Mouse (Mus musculus) hindbrain, embryonic 10.5 days (tissue): ENCODE data around the gene Spag17. TPM values are rescaled to one million over a fixed set of nuclear protein-coding genes. Genes with fewer than 3 reads are reported as not detected.

ENCODE experiments used
- DNase-seq: peaks from one replicate; pipeline ENCODE4 v3.0.0-alpha.2; 2017; ENCODE audit warnings: low spot score
- H3K27ac ChIP-seq: fragments of 300-500 bp; sonication (generic); 2 replicates; pipeline ENCODE4 v1.5.1; 2016; ENCODE audit warnings: mild to moderate bottlenecking, moderate library complexity
- H3K27me3 ChIP-seq: fragments of 300-500 bp; sonication (generic); 2 replicates; pipeline ENCODE4 v1.6.1; 2016; ENCODE audit warnings: mild to moderate bottlenecking; ENCODE audit not compliant: poor library complexity, insufficient read depth, severe bottlenecking
- H3K36me3 ChIP-seq: fragments of 300-500 bp; sonication (generic); 2 replicates; pipeline ENCODE4 v1.6.1; 2016; ENCODE audit warnings: mild to moderate bottlenecking, moderate library complexity
- H3K4me1 ChIP-seq: fragments of 300-500 bp; sonication (generic); replicated peaks from 2 replicates; pipeline ENCODE4 v1.6.1; 2016; ENCODE audit warnings: mild to moderate bottlenecking
- H3K4me3 ChIP-seq: fragments of 300-500 bp; sonication (generic); 2 replicates; pipeline ENCODE4 v1.5.1; 2016; ENCODE audit warnings: mild to moderate bottlenecking, moderate library complexity
- H3K9me3 ChIP-seq: fragments of 300-500 bp; sonication (generic); 2 replicates; pipeline ENCODE4 v1.6.1; 2016; ENCODE audit warnings: mild to moderate bottlenecking, moderate library complexity
- WGBS: fragments of 180-500 bp; shearing (Covaris S2); methylation state at CpG from one replicate; pipeline ENCODE4 v1.1.7; 2016; 5-methylcytosine and 5-hydroxymethylcytosine counted together
- polyA plus RNA-seq: library from polyadenylated mRNA; unstranded; fragments of >200 nt; fragmentation: Nextera tagmentation; extraction: Ambion mirVana; gene quantifications from 2 replicates; pipeline ENCODE4 v1.2.1, GENCODE M21; 2016

Spag17 gene
- polyA plus RNA-seq, 1 experiment from 2014 or later = 0.51 TPM

- H3K4me1 ChIP-seq = no peaks in the 10 kb centered on the region
- no peak overlapping the region for H3K4me3 ChIP-seq
- no peaks in the 10 kb centered on the region for H3K9me3 ChIP-seq
- no peaks in the 10 kb centered on the region for H3K27me3 ChIP-seq
- no peaks in the 10 kb centered on the region for H3K36me3 ChIP-seq
- 49% methylated on average over 1 of the region's 1 CpGs for WGBS
- peak overlapping the region; percentile 45; the same call in 1 of the 2 replicates for H3K27ac ChIP-seq
- DNase-seq = no peak
Measured at GRCm38 (mm10) chr3:100004676-100005075, 119.5 kb downstream of the Spag17 start.

GRCm38 (mm10) chr3:100009807-100010206, 124.6 kb downstream of the Spag17 start:
- Histone ChIP-seq H3K27ac (no peak overlapping the region), H3K27me3 (no peaks in the 10 kb centered on the region), H3K36me3 (no peaks in the 10 kb centered on the region), H3K4me3 (no peak overlapping the region), H3K4me1 (no peaks in the 10 kb centered on the region), H3K9me3 (no peaks in the 10 kb centered on the region)
- no peak for DNase-seq

GRCm38 (mm10) chr3:100014110-100014509, 128.9 kb downstream of the Spag17 start:
- WGBS = 83% methylated on average over 1 of the region's 1 CpGs
- no peak for DNase-seq
- no peaks in the 10 kb centered on the region for H3K27me3 ChIP-seq

GRCm38 (mm10) chr3:100031291-100031690, 146.1 kb downstream of the Spag17 start:
- no peaks in the 10 kb centered on the region for H3K4me1 ChIP-seq
- H3K27ac ChIP-seq = no peak overlapping the region
- no peak overlapping the region for H3K4me3 ChIP-seq
- H3K27me3 ChIP-seq = no peaks in the 10 kb centered on the region
- no peaks in the 10 kb centered on the region for H3K9me3 ChIP-seq
- WGBS = 47% methylated on average over 4 of the region's 4 CpGs
- no peaks in the 10 kb centered on the region for H3K36me3 ChIP-seq
- peak; percentile 21 for DNase-seq

More at GRCm38 (mm10) chr3:100014110-100014509, 128.9 kb downstream of the Spag17 start:
- H3K4me1 ChIP-seq = no peaks in the 10 kb centered on the region
- no peak overlapping the region for H3K27ac ChIP-seq
- H3K36me3 ChIP-seq = no peaks in the 10 kb centered on the region
- H3K4me3 ChIP-seq = no peak overlapping the region
- no peaks in the 10 kb centered on the region for H3K9me3 ChIP-seq

DNA sequence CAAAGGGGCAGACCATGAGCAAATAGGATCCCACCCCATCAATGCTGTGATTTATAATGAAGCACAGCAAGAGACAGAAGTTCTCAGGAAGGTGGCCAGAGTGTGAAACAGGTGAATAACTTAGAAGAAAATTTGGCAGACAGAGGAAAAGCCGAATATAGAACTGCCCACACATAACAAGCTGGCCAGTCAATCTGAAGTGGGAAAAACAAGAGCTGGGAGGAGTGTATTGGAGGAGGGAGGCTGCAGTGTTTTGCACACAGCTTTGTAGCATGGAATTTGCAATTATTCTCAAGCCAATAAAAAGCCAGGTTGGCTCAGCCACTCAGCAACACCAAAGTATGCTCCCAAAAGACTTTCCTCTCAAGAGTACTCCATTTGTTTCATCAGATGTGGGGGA, 147.8 kb downstream of the Spag17 start:
- H3K36me3 ChIP-seq = no peaks in the 10 kb centered on the region
- no peaks in the 10 kb centered on the region for H3K9me3 ChIP-seq
- WGBS = 83% methylated on average over 1 of the region's 1 CpGs
- no peak overlapping the region for H3K4me3 ChIP-seq
- H3K4me1 ChIP-seq = no peaks in the 10 kb centered on the region
- H3K27ac ChIP-seq = no peak overlapping the region
- DNase-seq = no peak
- no peaks in the 10 kb centered on the region for H3K27me3 ChIP-seq

DNA sequence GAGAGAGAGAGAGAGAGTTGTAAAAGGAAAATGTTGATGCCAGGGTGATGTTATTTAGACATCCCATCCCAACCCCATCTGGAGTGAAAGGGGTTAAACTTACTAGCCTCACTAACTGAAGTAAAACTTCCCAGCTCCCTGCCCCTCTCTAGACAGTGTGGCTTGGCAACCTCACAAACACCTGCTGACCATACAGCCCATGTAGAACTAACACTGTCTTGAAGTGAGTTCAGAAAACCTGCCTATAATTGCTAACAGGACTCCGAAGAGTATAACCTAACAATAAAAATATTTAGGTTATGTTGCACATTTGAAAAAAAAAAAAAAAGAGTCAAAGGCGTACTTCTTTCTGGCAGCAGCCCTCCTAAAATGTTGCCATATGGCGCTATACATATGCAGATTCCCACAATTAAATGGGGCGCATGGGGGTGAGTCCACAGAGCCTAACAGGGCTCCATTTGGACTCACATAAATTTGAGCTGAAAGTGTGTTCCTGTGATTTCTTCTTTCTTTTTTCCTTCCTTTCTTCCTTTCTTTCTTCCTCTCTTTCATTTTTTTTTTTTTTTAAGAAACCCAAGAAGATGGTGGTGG, 149.3 kb downstream of the Spag17 start:
- H3K4me1 ChIP-seq = no peaks in the 10 kb centered on the region
- DNase-seq = no peak
- H3K9me3 ChIP-seq = no peaks in the 10 kb centered on the region
- 0 out of 2 replicates have a peak overlapping the region, but pooled peaks have one; percentile 40 for H3K27ac ChIP-seq
- no peak overlapping the region for H3K4me3 ChIP-seq
- 63% methylated on average over 4 of the region's 4 CpGs for WGBS
- H3K27me3 ChIP-seq = no peaks in the 10 kb centered on the region
- no peaks in the 10 kb centered on the region for H3K36me3 ChIP-seq

DNA sequence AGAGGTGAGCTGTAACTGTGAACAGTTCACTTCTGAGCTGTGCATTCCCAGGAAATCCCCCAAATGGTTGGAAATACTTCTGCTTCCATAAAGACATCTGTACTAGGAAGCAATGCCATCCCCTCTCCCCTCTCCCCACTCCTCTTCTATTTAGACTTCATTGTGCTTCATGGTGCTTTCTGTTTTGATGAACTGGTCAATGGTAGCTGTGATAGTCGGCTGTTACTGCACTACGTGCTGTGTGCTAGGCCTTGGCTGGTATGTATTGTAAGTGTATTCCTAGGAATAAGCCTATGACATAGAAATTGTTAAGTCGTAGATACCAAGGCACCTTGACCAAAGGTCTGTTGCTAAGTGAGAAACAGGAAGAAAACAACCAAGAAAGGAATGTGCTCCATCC, 149.9 kb downstream of the Spag17 start:
- Histone ChIP-seq H3K4me3 (no peak overlapping the region), H3K4me1 (no peaks in the 10 kb centered on the region), H3K27ac (peak overlapping the region; percentile 40; the same call in 1 of the 2 replicates), H3K27me3 (no peaks in the 10 kb centered on the region), H3K36me3 (no peaks in the 10 kb centered on the region), H3K9me3 (no peaks in the 10 kb centered on the region)
- no peak for DNase-seq
- 80% methylated on average over 3 of the region's 3 CpGs for WGBS

GRCm38 (mm10) chr3:100036846-100037245, 151.6 kb downstream of the Spag17 start:
- Histone ChIP-seq H3K36me3 (no peaks in the 10 kb centered on the region), H3K27ac (no peak overlapping the region), H3K4me1 (no peaks in the 10 kb centered on the region), H3K9me3 (no peaks in the 10 kb centered on the region), H3K27me3 (no peaks in the 10 kb centered on the region), H3K4me3 (no peak overlapping the region)
- 81% methylated on average over 5 of the region's 5 CpGs for WGBS
- no peak for DNase-seq

DNA sequence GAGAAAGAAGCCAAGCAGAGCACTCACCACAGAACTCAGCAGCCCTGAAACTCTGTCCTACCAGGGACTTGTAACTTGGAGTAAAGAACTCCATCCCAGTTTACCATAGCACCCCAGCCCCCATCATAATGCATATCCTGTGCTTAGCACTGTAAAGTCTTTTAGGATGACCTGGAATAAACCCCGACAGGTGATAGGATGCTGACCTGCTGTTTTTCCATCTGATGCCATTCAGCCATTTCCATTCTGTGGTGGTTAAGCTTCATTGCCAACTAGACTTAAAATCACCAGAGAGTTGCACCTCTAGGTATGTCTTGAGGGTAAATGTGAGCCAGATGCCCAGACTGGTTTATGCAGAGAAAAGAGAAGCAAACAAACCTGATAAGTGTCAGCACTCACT, 189.2 kb downstream of the Spag17 start:
- H3K27me3 ChIP-seq = no peaks in the 10 kb centered on the region
- H3K4me1 ChIP-seq = no peaks in the 10 kb centered on the region
- 87% methylated on average over 1 of the region's 1 CpGs for WGBS
- DNase-seq = no peak
- H3K4me3 ChIP-seq = no peak overlapping the region
- no peak overlapping the region for H3K27ac ChIP-seq
- H3K9me3 ChIP-seq = no peaks in the 10 kb centered on the region
- no peaks in the 10 kb centered on the region for H3K36me3 ChIP-seq

DNA sequence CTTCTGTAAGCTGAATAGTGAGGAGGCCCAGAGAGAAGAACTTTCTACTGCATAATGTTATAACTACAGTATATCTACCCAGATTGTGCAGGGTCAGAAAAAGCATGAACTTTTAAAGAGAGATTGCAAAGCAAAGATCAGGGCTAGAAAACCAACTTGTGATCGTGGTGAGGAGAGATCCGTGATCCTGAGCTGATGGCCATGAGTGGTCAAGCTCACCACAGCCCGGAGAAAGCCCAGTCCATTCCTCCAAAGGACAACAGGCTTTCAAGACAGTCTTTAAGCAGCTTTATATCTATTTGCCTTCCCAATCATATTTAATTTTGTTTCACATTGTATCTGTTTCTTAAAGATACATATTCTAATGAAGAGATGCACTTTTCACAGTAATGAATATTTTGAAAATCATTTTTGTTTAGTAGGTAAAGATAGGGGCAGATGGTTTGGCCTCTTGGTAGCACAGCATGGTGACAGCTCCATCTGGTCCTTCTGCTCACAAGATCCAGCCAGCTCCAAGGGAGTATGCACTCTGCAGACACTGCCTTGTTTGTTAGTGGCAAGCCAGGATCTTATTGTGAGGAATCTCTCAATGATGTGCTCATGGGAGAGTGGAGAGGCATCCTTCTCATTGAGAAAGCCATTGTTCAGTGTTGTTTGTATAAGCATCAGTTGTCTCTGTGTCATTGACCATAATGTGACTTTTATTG, 217.3 kb downstream of the Spag17 start:
- no peak for DNase-seq
- WGBS = 92% methylated on average over 3 of the region's 3 CpGs
- Histone ChIP-seq H3K27me3 (no peaks in the 10 kb centered on the region), H3K4me1 (no peaks in the 10 kb centered on the region), H3K27ac (no peak overlapping the region), H3K9me3 (no peaks in the 10 kb centered on the region), H3K4me3 (no peak overlapping the region), H3K36me3 (no peaks in the 10 kb centered on the region)

DNA sequence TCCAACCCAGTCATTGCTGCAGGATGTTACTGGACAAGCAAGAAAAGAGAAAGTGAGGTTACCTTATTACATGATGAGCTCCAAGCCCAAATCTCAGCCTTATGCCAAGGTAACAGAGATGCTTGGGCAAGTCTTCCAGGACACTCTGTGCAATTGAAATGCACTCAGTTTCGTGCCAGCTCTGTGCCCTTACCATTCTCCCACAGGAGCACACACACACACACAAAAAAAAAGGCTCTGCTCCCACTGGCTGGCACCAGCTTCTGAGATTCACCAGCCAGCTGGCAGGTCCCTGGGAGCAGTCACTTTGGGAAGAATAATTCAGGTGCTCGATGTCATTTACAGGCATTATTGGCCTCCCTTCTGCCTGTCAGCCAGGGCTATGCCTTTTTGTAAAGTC, 221.5 kb downstream of the Spag17 start:
- DNase-seq = no peak
- Histone ChIP-seq H3K4me1 (no peaks in the 10 kb centered on the region), H3K9me3 (no peaks in the 10 kb centered on the region), H3K36me3 (no peaks in the 10 kb centered on the region), H3K4me3 (no peak overlapping the region), H3K27me3 (no peaks in the 10 kb centered on the region), H3K27ac (no peak overlapping the region)
- WGBS = 89% methylated on average over 2 of the region's 2 CpGs

DNA sequence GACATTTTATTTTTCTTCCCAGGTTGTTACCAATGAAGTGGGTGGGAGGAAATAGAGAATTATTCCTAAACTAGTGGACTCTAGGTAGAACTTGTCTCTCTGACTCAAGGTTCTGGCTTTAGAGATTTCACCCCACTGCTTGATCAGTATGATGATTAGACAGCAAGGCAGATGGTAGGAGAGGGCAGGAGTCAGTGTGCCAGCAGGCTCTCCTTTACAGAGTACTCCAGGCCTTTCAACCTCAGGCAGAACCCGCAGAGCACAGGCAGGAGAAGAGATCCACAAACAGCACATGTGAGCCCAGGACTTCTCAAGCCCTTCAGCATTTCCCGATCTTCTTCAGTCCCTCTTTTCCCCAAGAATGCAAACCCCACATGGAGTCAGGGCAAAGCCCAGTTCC, 233.5 kb downstream of the Spag17 start:
- Histone ChIP-seq H3K9me3 (no peaks in the 10 kb centered on the region), H3K4me1 (no peaks in the 10 kb centered on the region), H3K36me3 (no peaks in the 10 kb centered on the region), H3K4me3 (no peak overlapping the region), H3K27ac (no peak overlapping the region), H3K27me3 (no peaks in the 10 kb centered on the region)
- no peak for DNase-seq
- WGBS = 78% methylated on average over 2 of the region's 2 CpGs

DNA sequence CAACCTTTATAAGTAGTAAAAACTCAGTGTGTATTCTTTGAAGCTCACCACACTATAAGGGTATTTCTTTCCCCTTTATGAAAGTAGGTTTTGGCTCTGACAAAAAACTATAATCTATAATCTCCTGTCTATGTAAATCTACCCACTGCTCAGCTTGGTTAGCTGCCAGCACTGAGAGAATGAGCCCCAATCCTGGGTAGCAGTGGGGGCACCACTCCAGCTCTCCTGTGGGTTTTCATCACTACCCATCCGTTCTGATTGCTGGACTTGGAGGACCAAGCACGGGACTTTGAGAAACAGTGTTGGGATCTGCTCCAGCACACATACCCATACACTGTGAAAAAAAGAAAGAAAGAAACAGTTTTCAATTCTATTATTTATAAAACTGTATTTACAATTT, 236.8 kb downstream of the Spag17 start:
- Histone ChIP-seq H3K4me3 (no peak overlapping the region), H3K4me1 (no peaks in the 10 kb centered on the region), H3K36me3 (no peaks in the 10 kb centered on the region), H3K27me3 (no peaks in the 10 kb centered on the region), H3K9me3 (no peaks in the 10 kb centered on the region), H3K27ac (no peak overlapping the region)
- DNase-seq = no peak
- WGBS = 79% methylated on average over 2 of the region's 2 CpGs
